Mouse (Mus musculus): Measurements from ENCODE around the gene Kcnmb1.

Kcnmb1 gene

GRCm38 (mm10) chr11:33944786-33945328 lies 18.0 kb upstream of the Kcnmb1 start:
- no peak for DNase-seq

- no peak for DNase-seq
These were observed 16.3 kb upstream of the Kcnmb1 start for GRCm38 (mm10) chr11:33946501-33946900.

GRCm38 (mm10) chr11:33951155-33951554 lies 11.7 kb upstream of the Kcnmb1 start:
- no peak for DNase-seq

GRCm38 (mm10) chr11:33951684-33952625 lies 10.9 kb upstream of the Kcnmb1 start:
- DNase-seq: no peak

GRCm38 (mm10) chr11:33955982-33956381 lies 6.8 kb upstream of the Kcnmb1 start:
- DNase-seq: no peak

- DNase-seq: no peak
These were observed 6.2 kb upstream of the Kcnmb1 start for GRCm38 (mm10) chr11:33956623-33957022.

- DNase-seq: no peak
These were observed 5.2 kb upstream of the Kcnmb1 start for GRCm38 (mm10) chr11:33957595-33957994.

GRCm38 (mm10) chr11:33958713-33959112 lies 4.1 kb upstream of the Kcnmb1 start:
- DNase-seq: peak in 1 of 2 experiments; percentile 74

GRCm38 (mm10) chr11:33962178-33962577 lies 635 bp upstream of the Kcnmb1 start:
- DNase-seq: no peak

GRCm38 (mm10) chr11:33965380-33965779 lies 2.6 kb downstream of the Kcnmb1 start:
- DNase-seq: no peak

GRCm38 (mm10) chr11:33967708-33968107 lies 4.9 kb downstream of the Kcnmb1 start:
- DNase-seq: no peak

- DNase-seq: no peak
These were observed 6.4 kb downstream of the Kcnmb1 start for GRCm38 (mm10) chr11:33969199-33969598.

GRCm38 (mm10) chr11:33972114-33972513 lies 9.3 kb downstream of the Kcnmb1 start:
- DNase-seq: no peak

- no peak for DNase-seq
These were observed 11.7 kb downstream of the Kcnmb1 start for GRCm38 (mm10) chr11:33974341-33975040.

- DNase-seq: no peak
These were observed 12.3 kb downstream of the Kcnmb1 start for GRCm38 (mm10) chr11:33975121-33975520.

- DNase-seq: no peak
These were observed 17.3 kb downstream of the Kcnmb1 start for GRCm38 (mm10) chr11:33980146-33980545.

GRCm38 (mm10) chr11:33986525-33986924 lies 23.7 kb downstream of the Kcnmb1 start:
- DNase-seq: no peak

GRCm38 (mm10) chr11:33990002-33990401 lies 27.2 kb downstream of the Kcnmb1 start:
- no peak for DNase-seq

GRCm38 (mm10) chr11:33992938-33993337 lies 30.1 kb downstream of the Kcnmb1 start, which contains the start of gene Kcnip1:
TSS of gene Kcnip1 (minus strand) at chr11:33993152.
- no peak for DNase-seq

- no peak for DNase-seq
These were observed 30.7 kb downstream of the Kcnmb1 start for GRCm38 (mm10) chr11:33993496-33993895.

- no peak for DNase-seq
These were observed 35.4 kb downstream of the Kcnmb1 start for GRCm38 (mm10) chr11:33998244-33998643.

GRCm38 (mm10) chr11:34000416-34000815 lies 37.6 kb downstream of the Kcnmb1 start:
- DNase-seq: no peak

- DNase-seq: peak; percentile 16 to 77
These were observed 39.3 kb downstream of the Kcnmb1 start for GRCm38 (mm10) chr11:34001938-34002592.
